Mouse (Mus musculus): Measurements from ENCODE around the gene Syt11. TPM values are rescaled to one million over a fixed set of nuclear protein-coding genes. Genes with fewer than 3 reads are reported as not detected.
"Not testable (repeated sequence)": the region's sequence is repeated elsewhere in the genome, so short reads cannot be mapped to it uniquely, and the experiment has no call there.

Syt11 gene
- polyA plus RNA-seq (2016; fragmentation: Nextera tagmentation; extraction: Ambion mirVana) = 200 and 205 TPM in 2 replicates

DNA sequence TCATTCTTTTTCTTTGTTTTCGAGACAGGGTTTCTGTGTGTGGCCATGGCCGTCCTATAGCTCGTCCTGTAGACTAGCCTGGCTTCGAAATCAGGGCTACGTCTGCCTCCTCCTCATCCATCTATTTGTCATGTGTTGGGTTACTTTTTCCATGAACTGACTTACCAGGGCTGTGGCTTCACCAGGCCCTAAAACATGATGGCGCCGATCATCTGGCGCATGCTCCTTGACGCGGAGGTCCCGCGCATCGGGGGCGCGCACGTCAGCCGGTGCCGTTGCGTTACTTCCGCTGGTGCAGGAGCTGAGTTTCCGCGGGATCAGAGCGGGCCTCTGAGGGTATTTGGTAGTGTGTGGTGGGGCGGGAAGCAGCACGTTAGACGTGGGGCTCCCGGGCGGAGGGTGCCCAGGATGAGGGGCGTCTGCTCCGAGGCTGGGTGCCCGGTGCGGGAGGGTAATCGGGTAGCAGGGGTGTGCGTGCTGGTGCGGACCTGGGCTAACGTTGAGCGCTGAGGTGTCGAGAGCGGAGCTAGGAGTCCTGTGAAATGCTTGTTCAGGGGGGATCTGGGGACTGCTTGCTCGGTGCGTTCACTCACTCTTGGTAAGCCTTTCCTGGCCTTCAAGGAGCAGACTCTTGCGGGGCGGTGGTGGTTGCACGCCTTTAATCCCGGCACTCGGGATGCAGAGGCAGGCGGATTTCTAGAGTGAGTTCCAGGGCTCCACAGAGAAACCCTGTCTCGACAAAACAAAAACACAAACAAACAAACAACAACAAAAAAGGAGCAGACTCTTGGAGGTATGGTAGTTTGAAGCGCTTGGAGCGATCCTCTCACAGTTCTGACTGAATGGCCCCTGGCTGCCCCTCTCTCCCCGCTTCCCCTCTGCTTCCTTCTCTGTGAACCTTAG is at the start of gene Syt11:
Gene Syt11, minus strand, starts transcription at position 226 of the 903 bp plus-strand sequence.
- H3K4me1 ChIP-seq, H3K36me3 ChIP-seq, H3K27me3 ChIP-seq, H3K9me3 ChIP-seq: not testable (repeated sequence)
- 4% methylated on average over 40 of the region's 51 CpGs for WGBS
- Histone ChIP-seq H3K4me3 (peak within 1 kb of the TSS; percentile 45), H3K4me2 (replicated peaks) (peak within 1 kb of the TSS; percentile 53), H3K27ac (replicated peaks) (peak within 1 kb of the TSS; percentile 84), H3K9ac (replicated peaks) (peak within 1 kb of the TSS; percentile 47; the same call in 1 of the 2 replicates)
- peak; percentile 31 for ATAC-seq (ENCODE audit: low FRiP score, low read depth)

DNA sequence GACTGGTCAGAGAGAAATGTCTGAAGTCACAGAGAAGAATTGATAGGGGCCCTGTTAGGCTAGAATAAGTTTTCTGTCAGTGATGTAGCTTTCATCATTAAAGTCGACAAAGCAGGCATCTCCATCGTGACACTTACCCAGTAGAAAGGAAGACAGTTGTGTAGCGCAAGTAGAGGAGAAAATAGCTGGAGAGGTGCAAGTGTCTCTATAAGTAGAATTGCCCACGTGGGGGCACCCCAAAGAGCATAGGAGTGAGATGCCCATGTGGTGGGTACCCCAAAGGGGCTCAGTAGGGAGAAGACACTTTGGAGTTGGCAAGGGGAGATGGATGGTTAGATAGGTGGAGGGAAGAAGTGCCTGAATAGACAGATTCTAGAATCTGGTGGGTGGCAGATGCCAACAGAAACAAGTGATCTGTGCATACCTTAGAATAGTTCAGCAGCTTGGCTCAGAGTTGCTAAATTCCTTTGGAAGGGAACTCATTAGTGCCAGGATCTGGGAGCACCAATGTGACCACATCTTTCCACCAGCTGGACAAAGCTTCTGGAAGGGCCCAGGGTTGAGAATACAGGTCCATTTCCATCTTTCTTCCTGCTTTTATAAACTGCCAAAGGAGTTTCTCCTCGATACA is 29.1 kb upstream of the Syt11 start:
- no peak for ATAC-seq (ENCODE audit: low FRiP score, low read depth)
- WGBS = 92% methylated on average over 5 of the region's 5 CpGs
- H3K4me2 ChIP-seq (replicated peaks) = no peak overlapping the region
- H3K27ac ChIP-seq (replicated peaks) = no peak overlapping the region
- no peak overlapping the region for H3K9ac ChIP-seq (replicated peaks)
- no peak overlapping the region for H3K4me3 ChIP-seq
- no peaks in the 10 kb centered on the region for H3K4me1 ChIP-seq
- no peaks in the 10 kb centered on the region for H3K9me3 ChIP-seq
- H3K36me3 ChIP-seq = peaks cover 22% of the 10 kb centered on the region; the same call in 1 of the 2 replicates
- H3K27me3 ChIP-seq = no peaks in the 10 kb centered on the region

DNA sequence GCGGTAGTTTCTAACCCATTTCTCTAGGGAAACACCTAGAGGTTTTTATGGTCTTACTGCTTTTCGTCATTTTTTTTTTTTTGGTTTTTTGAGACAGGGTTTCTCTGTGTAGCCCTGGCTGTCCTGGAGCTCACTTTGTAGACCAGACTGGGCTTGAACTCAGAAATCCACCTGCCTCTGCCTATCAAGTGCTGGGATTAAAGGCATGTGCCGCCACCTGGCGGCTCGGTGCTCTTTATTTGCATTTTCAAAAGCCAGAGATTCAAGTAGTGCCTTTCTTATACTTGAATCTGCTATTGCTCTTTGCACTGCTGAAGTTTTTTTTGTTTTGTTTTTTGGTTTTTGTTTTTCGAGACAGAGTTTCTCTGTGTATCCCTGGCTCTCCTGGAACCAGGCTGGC is 22.5 kb upstream of the Syt11 start:
- ATAC-seq (ENCODE audit: low FRiP score, low read depth); H3K9me3 ChIP-seq; H3K4me2 ChIP-seq (replicated peaks); H3K4me3 ChIP-seq; H3K4me1 ChIP-seq; H3K9ac ChIP-seq (replicated peaks); H3K27ac ChIP-seq (replicated peaks); H3K27me3 ChIP-seq; H3K36me3 ChIP-seq: not testable (repeated sequence)
- WGBS = 93% methylated on average over 6 of the region's 6 CpGs

- not testable (repeated sequence) for H3K4me1 ChIP-seq; ATAC-seq (ENCODE audit: low FRiP score, low read depth); H3K9ac ChIP-seq (replicated peaks); H3K4me3 ChIP-seq; H3K9me3 ChIP-seq; H3K27ac ChIP-seq (replicated peaks); H3K4me2 ChIP-seq (replicated peaks); H3K27me3 ChIP-seq
- peaks cover 13% of the 10 kb centered on the region for H3K36me3 ChIP-seq
- 100% methylated on average over 3 of the region's 4 CpGs for WGBS
Measured at GRCm38 (mm10) chr3:88788033-88788432, 13.1 kb upstream of the Syt11 start.

DNA sequence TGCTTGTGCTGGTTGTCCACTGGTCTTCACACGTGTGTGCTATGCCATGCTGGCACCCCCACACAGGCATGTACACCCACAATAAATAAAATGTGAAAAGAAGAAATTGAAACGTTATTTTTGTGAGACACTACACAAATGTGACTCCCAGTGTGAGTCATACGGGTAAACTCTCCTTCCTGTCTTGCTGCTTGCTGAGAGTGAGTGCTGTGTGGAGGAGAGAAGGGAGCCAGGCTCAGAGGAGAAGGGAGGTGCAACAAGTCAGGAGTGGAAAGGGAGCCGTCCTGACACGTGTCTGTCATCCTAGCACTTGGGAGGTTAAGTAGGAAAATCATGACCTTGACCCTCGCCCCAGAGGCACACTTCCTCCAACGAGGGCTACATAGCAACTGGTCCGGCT is 11.8 kb upstream of the Syt11 start:
- H3K9ac ChIP-seq (replicated peaks); ATAC-seq (ENCODE audit: low FRiP score, low read depth); H3K27me3 ChIP-seq; H3K4me2 ChIP-seq (replicated peaks); H3K4me3 ChIP-seq; H3K9me3 ChIP-seq; H3K27ac ChIP-seq (replicated peaks); H3K4me1 ChIP-seq: not testable (repeated sequence)
- no CpG with 5 or more reads among the region's 8 CpGs for WGBS
- H3K36me3 ChIP-seq = peaks cover 13% of the 10 kb centered on the region

- peaks cover 13% of the 10 kb centered on the region for H3K36me3 ChIP-seq
- not testable (repeated sequence) for H3K4me3 ChIP-seq; ATAC-seq (ENCODE audit: low FRiP score, low read depth); H3K4me1 ChIP-seq; H3K9me3 ChIP-seq; H3K27ac ChIP-seq (replicated peaks); H3K27me3 ChIP-seq; H3K9ac ChIP-seq (replicated peaks); H3K4me2 ChIP-seq (replicated peaks)
- WGBS = 92% methylated on average over 1 of the region's 4 CpGs
Measured at GRCm38 (mm10) chr3:88786323-88786722, 11.4 kb upstream of the Syt11 start.

GRCm38 (mm10) chr3:88784889-88785288 is 9.9 kb upstream of the Syt11 start:
- Histone ChIP-seq H3K4me3 (no peak overlapping the region), H3K4me2 (replicated peaks) (no peak overlapping the region), H3K27me3 (no peaks in the 10 kb centered on the region), H3K36me3 (peaks cover 13% of the 10 kb centered on the region), H3K27ac (replicated peaks) (no peak overlapping the region), H3K9me3 (no peaks in the 10 kb centered on the region), H3K4me1 (no peaks in the 10 kb centered on the region), H3K9ac (replicated peaks) (no peak overlapping the region)
- ATAC-seq (ENCODE audit: low FRiP score, low read depth) = no peak
- 92% methylated on average over 5 of the region's 5 CpGs for WGBS

DNA sequence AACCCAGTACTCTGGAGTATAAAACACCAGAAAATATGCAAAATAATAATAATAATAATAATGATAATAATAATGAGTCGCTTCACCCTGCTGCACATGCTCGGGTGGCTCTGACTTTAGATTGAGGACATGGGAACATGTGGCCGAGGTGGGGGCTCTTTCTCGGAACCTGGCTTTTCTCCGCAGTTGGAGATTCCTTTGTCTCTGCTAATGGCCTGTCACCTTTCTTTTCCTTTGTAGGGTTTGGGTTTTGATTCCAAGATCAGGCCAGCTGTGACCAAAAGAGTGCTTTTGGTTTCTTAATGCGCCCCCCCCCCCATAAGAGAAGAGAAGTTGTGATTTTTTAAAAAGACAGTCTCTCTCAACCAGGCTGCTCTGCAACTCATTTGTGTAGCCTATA is 1.8 kb downstream of the Syt11 start:
- not testable (repeated sequence) for H3K4me1 ChIP-seq; H3K9me3 ChIP-seq; H3K9ac ChIP-seq (replicated peaks); ATAC-seq (ENCODE audit: low FRiP score, low read depth); H3K4me3 ChIP-seq; H3K27ac ChIP-seq (replicated peaks); H3K27me3 ChIP-seq; H3K4me2 ChIP-seq (replicated peaks); H3K36me3 ChIP-seq
- WGBS = 85% methylated on average over 6 of the region's 6 CpGs

DNA sequence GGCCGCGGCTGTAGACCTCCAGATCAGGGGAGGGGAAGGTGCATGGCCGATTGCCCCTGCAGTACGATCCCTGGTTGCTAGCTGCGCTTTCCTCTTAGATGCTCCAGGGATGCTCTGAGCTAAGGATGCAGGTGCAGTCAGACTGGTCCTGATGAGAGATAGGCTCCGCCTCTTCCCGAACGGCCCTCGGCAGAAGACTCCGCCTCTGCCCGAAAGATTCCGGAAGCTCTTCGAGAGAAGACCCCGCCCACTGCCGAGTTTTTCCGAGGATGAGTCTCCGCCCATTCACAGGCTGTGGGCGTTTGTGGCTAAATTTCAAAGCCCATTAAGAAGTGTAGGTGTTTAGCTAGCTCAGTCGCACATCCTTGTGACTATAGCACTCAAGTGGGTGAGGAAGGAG is 2.6 kb downstream of the Syt11 start:
- 0 out of 2 replicates have a peak overlapping the region, but pooled peaks have one; percentile 56 for H3K27ac ChIP-seq (replicated peaks)
- under 1% methylated on average over 19 of the region's 19 CpGs for WGBS

DNA sequence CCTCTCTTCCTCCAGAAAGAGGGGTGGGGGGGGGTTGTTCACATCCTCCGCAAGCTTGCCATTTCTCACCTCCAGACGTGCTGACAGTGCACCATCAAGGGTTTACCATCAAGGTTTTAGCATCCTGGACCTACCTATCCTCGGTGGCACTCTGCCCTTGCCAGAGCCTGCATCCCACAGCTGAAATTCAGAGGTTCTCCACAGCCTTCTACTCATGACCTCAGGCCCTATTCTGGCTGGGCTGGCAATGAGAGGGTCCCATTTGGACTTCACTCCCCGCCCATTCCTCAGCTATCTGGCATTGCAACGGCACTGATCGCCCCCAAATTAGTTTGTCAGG is 3.1 kb downstream of the Syt11 start:
- not testable (repeated sequence) for H3K36me3 ChIP-seq, H3K4me1 ChIP-seq, H3K9me3 ChIP-seq, H3K27me3 ChIP-seq
- peak overlapping the region; percentile 73 for H3K9ac ChIP-seq (replicated peaks)
- peak overlapping the region; percentile 57 for H3K4me2 ChIP-seq (replicated peaks)
- ATAC-seq (ENCODE audit: low FRiP score, low read depth) = peak; percentile 21
- peak overlapping the region; percentile 61 for H3K4me3 ChIP-seq
- 2% methylated on average over 3 of the region's 6 CpGs for WGBS
- H3K27ac ChIP-seq (replicated peaks) = peak overlapping the region; percentile 95

More for the DNA sequence above, 2.6 kb downstream of the Syt11 start:
- H3K36me3 ChIP-seq; H3K9me3 ChIP-seq; H3K9ac ChIP-seq (replicated peaks); H3K4me1 ChIP-seq; H3K27me3 ChIP-seq: not testable (repeated sequence)
- Histone ChIP-seq H3K4me2 (replicated peaks) (peak overlapping the region; percentile 37), H3K4me3 (peak overlapping the region; percentile 61)
- peak; percentile 74 for ATAC-seq (ENCODE audit: low FRiP score, low read depth)

GRCm38 (mm10) chr3:88771189-88771940 is 3.6 kb downstream of the Syt11 start:
- peak overlapping the region; percentile 57 for H3K4me2 ChIP-seq (replicated peaks)
- ATAC-seq (ENCODE audit: low FRiP score, low read depth) = peak; percentile 85
- not testable (repeated sequence) for H3K36me3 ChIP-seq, H3K4me1 ChIP-seq, H3K9me3 ChIP-seq, H3K27me3 ChIP-seq
- H3K27ac ChIP-seq (replicated peaks) = peak overlapping the region; percentile 95
- WGBS = 2% methylated on average over 22 of the region's 28 CpGs
- H3K4me3 ChIP-seq = peak overlapping the region; percentile 61
- peak overlapping the region; percentile 73 for H3K9ac ChIP-seq (replicated peaks)

DNA sequence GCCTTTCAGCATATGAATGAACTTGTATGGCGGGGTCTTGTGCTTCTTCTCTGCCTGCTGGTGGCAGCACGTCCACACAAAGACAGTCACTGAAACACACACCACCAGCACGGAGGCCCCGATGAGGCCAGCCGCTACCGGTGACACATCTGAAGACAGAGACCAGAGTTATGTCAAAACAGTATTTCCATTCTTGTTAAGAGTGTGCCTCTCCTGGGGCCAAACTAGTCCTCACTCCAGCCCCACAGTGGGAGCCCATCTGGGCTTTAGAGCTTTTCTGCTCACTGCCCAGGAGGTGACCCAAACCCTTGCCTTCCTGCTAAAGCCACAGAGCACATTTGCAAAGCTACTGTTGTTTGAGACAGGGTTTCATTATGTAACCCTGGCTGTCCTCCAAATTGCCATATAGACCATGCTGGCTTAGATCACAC is 12.5 kb downstream of the Syt11 start:
- ATAC-seq (ENCODE audit: low FRiP score, low read depth) = no peak
- Histone ChIP-seq H3K9ac (replicated peaks) (no peak overlapping the region), H3K36me3 (peaks cover 66% of the 10 kb centered on the region), H3K4me3 (no peak overlapping the region), H3K27me3 (no peaks in the 10 kb centered on the region), H3K4me1 (peaks cover 33% of the 10 kb centered on the region), H3K4me2 (replicated peaks) (no peak overlapping the region), H3K27ac (replicated peaks) (peak overlapping the region; percentile 54; the same call in 1 of the 2 replicates), H3K9me3 (no peaks in the 10 kb centered on the region)
- WGBS = 54% methylated on average over 6 of the region's 6 CpGs
